Mouse (Mus musculus): ENCODE data around the gene Scp2. TPM values are rescaled to one million over a fixed set of nuclear protein-coding genes. Genes with fewer than 3 reads are reported as not detected.

Scp2 gene
- total RNA-seq, 1 experiment: 65.9 TPM

DNA sequence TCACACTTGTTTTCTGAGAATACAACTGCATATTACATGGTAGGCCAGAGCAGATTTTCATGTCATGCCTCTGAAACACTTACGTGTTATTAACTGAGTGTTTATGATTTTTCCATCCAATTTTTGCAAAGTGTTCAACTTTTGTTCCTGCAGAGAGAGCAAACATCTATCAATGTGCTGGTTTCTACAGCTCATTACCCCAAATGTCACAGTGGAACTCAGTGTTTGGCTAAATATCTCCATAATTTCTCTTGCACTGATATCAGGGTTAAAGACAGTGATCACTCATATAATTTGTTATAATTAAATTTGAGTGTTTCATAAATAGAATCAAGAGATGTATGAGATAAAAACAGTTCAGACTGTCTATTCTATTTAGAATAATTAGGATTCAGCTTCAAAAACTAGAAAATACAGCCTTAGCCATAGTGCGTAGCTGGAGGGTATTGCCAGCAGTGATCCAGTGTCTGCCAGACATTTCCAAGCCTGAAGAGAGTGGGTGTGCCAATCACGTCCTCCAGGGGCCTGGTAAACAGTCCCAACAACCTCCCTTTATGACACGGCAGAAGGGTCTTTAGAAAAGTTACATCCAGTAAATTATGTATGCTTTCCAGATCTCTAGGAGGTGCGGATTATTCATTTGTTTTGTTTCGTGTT, 51.9 kb downstream of the Scp2 start:
- no peaks in the 10 kb centered on the region for H3K36me3 ChIP-seq (ENCODE audit: control insufficient read depth, insufficient read depth, low read length, poor library complexity, severe bottlenecking)
- no peaks in the 10 kb centered on the region for H3K4me1 ChIP-seq (ENCODE audit: control insufficient read depth in 2 of 2, insufficient read depth in 2 of 2, low read length in 2 of 2, poor library complexity in 1 of 2)
- in situ Hi-C loops (cut with MboI; ENCODE audit: low sequenced_read_pairs in 2 of 2, unreplicated experiment in 2 of 2): no loop called here
- no peak overlapping the region for H3K27ac ChIP-seq (ENCODE audit: insufficient read depth, low read depth, low read length, poor library complexity, severe bottlenecking)
- H3K4me3 ChIP-seq (ENCODE audit: insufficient read depth in 1 of 2, low read depth in 1 of 2, low read length in 2 of 2, poor library complexity in 1 of 2, severe bottlenecking in 1 of 2): no peak overlapping the region
- H3K9me3 ChIP-seq (ENCODE audit: control insufficient read depth, insufficient read depth, low read depth, low read length): no peaks in the 10 kb centered on the region
- TF ChIP-seq CHD2 (IDR thresholded peaks at IDR 0.05; ENCODE audit: low read depth, low read length): no peak
- no peak for TF ChIP-seq MAFK (IDR thresholded peaks at IDR 0.05; ENCODE audit: insufficient read depth, low read depth, low read length)
- TF ChIP-seq ZC3H11A (IDR thresholded peaks at IDR 0.05; ENCODE audit: borderline replicate concordance, low read depth, low read length): no peak
- no peak for TF ChIP-seq ZNF384 (IDR thresholded peaks at IDR 0.05; ENCODE audit: low read depth, low read length)
- no peak for DNase-seq (ENCODE audit: low read depth, low spot score)
- no peak overlapping the region for H3K9ac ChIP-seq (ENCODE audit: insufficient read depth, low read depth, low read length, poor library complexity, severe bottlenecking)

DNA sequence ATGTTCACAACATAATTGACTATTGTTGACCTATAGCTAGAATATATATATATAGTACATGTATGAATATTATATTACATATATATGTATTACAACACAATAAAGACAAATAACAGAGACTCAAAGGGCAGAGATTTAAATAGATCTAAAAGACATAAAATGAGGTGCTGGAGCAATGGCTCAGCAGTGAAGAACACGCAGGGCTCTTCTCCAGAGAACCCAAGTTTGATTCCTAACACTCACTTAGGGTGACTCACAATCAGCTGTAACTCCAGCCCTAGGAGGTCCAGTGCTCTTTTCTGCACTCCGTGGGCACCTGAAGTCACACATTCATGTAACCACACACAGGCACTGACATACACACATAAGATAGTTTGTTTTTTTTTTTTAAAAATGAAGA, 60.8 kb downstream of the Scp2 start:
- Histone ChIP-seq H3K4me3 (ENCODE audit: insufficient read depth in 1 of 2, low read depth in 1 of 2, low read length in 2 of 2, poor library complexity in 1 of 2, severe bottlenecking in 1 of 2) (no peak overlapping the region), H3K36me3 (ENCODE audit: control insufficient read depth, insufficient read depth, low read length, poor library complexity, severe bottlenecking) (no peaks in the 10 kb centered on the region), H3K9ac (ENCODE audit: insufficient read depth, low read depth, low read length, poor library complexity, severe bottlenecking) (no peak overlapping the region), H3K4me1 (ENCODE audit: control insufficient read depth in 2 of 2, insufficient read depth in 2 of 2, low read length in 2 of 2, poor library complexity in 1 of 2) (peaks cover 2 to 4% of the 10 kb centered on the region in 2 experiments; a peak in 1 of 4 replicates), H3K9me3 (ENCODE audit: control insufficient read depth, insufficient read depth, low read depth, low read length) (no peaks in the 10 kb centered on the region), H3K27ac (ENCODE audit: insufficient read depth, low read depth, low read length, poor library complexity, severe bottlenecking) (no peak overlapping the region)
- in situ Hi-C loops (cut with MboI; ENCODE audit: low sequenced_read_pairs in 2 of 2, unreplicated experiment in 2 of 2): no loop called here
- no peak for TF ChIP-seq CHD2 (IDR thresholded peaks at IDR 0.05; ENCODE audit: low read depth, low read length)
- no peak for TF ChIP-seq ZNF384 (IDR thresholded peaks at IDR 0.05; ENCODE audit: low read depth, low read length)
- TF ChIP-seq ZC3H11A (IDR thresholded peaks at IDR 0.05; ENCODE audit: borderline replicate concordance, low read depth, low read length): no peak
- TF ChIP-seq MAFK (IDR thresholded peaks at IDR 0.05; ENCODE audit: insufficient read depth, low read depth, low read length): no peak
- TF ChIP-seq HCFC1 (IDR thresholded peaks at IDR 0.05; ENCODE audit: borderline replicate concordance, insufficient read depth, low read length): no peak
- DNase-seq (ENCODE audit: low read depth, low spot score): no peak

DNA sequence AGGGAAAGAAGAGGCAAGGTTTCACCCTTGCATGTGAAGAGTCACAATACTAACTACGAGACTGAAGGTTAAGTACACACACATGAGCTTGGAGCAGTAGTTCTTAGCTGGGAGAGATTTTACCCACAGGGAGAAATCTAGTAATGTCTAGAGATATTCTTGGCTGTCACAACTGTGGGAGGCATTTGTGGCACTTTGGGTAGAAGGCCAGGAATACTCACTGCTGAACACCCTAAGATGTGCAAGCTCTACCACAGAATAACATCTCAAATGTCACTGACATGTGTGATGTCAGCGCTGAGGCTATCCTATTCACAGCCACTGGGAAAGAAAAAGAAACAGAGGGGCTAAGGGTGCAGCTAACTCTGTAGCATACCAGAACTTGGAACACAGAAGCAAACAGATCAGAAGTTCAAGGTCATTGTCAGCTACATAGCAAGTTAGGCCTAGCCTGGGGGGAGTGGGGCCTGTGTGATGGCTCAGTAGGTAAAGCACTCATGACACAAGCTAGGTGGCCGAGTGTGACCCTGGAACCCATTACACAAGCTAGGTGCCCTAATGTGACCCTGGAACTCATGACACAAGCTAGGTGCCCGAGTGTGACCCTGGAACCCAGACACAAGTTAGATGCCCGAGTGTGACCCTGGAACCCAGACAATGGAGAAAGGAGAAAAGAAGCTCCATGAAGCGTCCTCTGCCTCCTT, 61.6 kb downstream of the Scp2 start:
- Histone ChIP-seq H3K9ac (ENCODE audit: insufficient read depth, low read depth, low read length, poor library complexity, severe bottlenecking) (no peak overlapping the region), H3K36me3 (ENCODE audit: control insufficient read depth, insufficient read depth, low read length, poor library complexity, severe bottlenecking) (peaks cover 3% of the 10 kb centered on the region; the same call in 1 of the 2 replicates), H3K4me1 (ENCODE audit: control insufficient read depth in 2 of 2, insufficient read depth in 2 of 2, low read length in 2 of 2, poor library complexity in 1 of 2) (peaks cover 2 to 4% of the 10 kb centered on the region in 2 experiments; a peak in 1 of 4 replicates), H3K4me3 (ENCODE audit: insufficient read depth in 1 of 2, low read depth in 1 of 2, low read length in 2 of 2, poor library complexity in 1 of 2, severe bottlenecking in 1 of 2) (no peak overlapping the region), H3K27ac (ENCODE audit: insufficient read depth, low read depth, low read length, poor library complexity, severe bottlenecking) (no peak overlapping the region), H3K9me3 (ENCODE audit: control insufficient read depth, insufficient read depth, low read depth, low read length) (no peaks in the 10 kb centered on the region)
- TF ChIP-seq CHD2 (IDR thresholded peaks at IDR 0.05; ENCODE audit: low read depth, low read length) (no peak), ZNF384 (IDR thresholded peaks at IDR 0.05; ENCODE audit: low read depth, low read length) (no peak), MAFK (IDR thresholded peaks at IDR 0.05; ENCODE audit: insufficient read depth, low read depth, low read length) (no peak), ZC3H11A (IDR thresholded peaks at IDR 0.05; ENCODE audit: borderline replicate concordance, low read depth, low read length) (no peak), HCFC1 (IDR thresholded peaks at IDR 0.05; ENCODE audit: borderline replicate concordance, insufficient read depth, low read length) (no peak)
- in situ Hi-C loops (cut with MboI; ENCODE audit: low sequenced_read_pairs in 2 of 2, unreplicated experiment in 2 of 2): no loop called here
- no peak for DNase-seq (ENCODE audit: low read depth, low spot score)

DNA sequence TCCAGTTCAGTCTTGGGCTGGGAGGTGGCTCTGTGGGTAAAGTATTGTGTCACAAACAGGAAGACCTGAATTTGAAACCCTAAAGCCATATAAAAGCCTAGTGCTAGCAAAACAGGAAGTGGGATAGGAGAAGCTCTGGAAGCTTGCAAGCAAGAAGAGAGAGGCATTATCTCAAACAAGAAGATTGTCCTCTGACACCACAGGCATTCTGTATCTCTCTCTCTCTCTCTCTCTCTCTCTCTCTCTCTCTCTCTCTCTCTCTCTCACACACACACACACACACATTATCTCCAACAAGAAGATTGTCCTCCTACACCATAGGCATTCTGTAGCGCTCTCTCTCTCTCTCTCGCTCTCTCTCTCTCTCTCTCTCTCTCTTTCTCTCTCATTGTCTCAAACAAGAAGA, 62.4 kb downstream of the Scp2 start:
- Histone ChIP-seq H3K4me1 (ENCODE audit: control insufficient read depth in 2 of 2, insufficient read depth in 2 of 2, low read length in 2 of 2, poor library complexity in 1 of 2) (peaks cover 2 to 4% of the 10 kb centered on the region in 2 experiments; a peak in 1 of 4 replicates), H3K4me3 (ENCODE audit: insufficient read depth in 1 of 2, low read depth in 1 of 2, low read length in 2 of 2, poor library complexity in 1 of 2, severe bottlenecking in 1 of 2) (no peak overlapping the region), H3K27ac (ENCODE audit: insufficient read depth, low read depth, low read length, poor library complexity, severe bottlenecking) (no peak overlapping the region), H3K9me3 (ENCODE audit: control insufficient read depth, insufficient read depth, low read depth, low read length) (no peaks in the 10 kb centered on the region), H3K9ac (ENCODE audit: insufficient read depth, low read depth, low read length, poor library complexity, severe bottlenecking) (no peak overlapping the region), H3K36me3 (ENCODE audit: control insufficient read depth, insufficient read depth, low read length, poor library complexity, severe bottlenecking) (peaks cover 3% of the 10 kb centered on the region; the same call in 1 of the 2 replicates)
- in situ Hi-C loops (cut with MboI; ENCODE audit: low sequenced_read_pairs in 2 of 2, unreplicated experiment in 2 of 2): no loop called here
- DNase-seq (ENCODE audit: low read depth, low spot score): no peak
- TF ChIP-seq ZC3H11A (IDR thresholded peaks at IDR 0.05; ENCODE audit: borderline replicate concordance, low read depth, low read length) (no peak), ZNF384 (IDR thresholded peaks at IDR 0.05; ENCODE audit: low read depth, low read length) (no peak), MAFK (IDR thresholded peaks at IDR 0.05; ENCODE audit: insufficient read depth, low read depth, low read length) (no peak), CHD2 (IDR thresholded peaks at IDR 0.05; ENCODE audit: low read depth, low read length) (no peak), HCFC1 (IDR thresholded peaks at IDR 0.05; ENCODE audit: borderline replicate concordance, insufficient read depth, low read length) (no peak)

Measured in ES-E14 (cell line).